9 mouse cellular contexts compared by ENCODE assay signal in genomic region chr5:125074571-125075171, GRCm38 (mm10).
DNase-seq lines count a peak whose midpoint lies in the region; ATAC-seq and TF ChIP-seq lines count a peak whose summit lies in the region.
"Had no signal": no experiment of that assay in that cellular context is flagged by ENCODE, and none has a peak within 500 bp of the region (broad histone marks: within the 10 kb centered on the region; RNA-seq: fewer than 3 reads in every experiment).

No protein-coding gene starts in this region.

- H3K9ac ChIP-seq in liver, embryonic 12.5 days, result no peak overlapping the region
- H3K9ac ChIP-seq in liver, embryonic 11.5 days (ENCODE audit: low read depth, low read length), result no peak overlapping the region
- H3K9ac ChIP-seq: liver, embryonic 13.5 days had no signal

- no peak overlapping the region for H3K27ac ChIP-seq in liver, embryonic 12.5 days
- H3K27ac ChIP-seq in liver, embryonic 11.5 days (ENCODE audit: low read depth, low read length), result no peak overlapping the region
- H3K27ac ChIP-seq in embryonic facial prominence, embryonic 10.5 days (replicated peaks), result no peak overlapping the region
- no peak overlapping the region for H3K27ac ChIP-seq in thymus, adult 2 months (ENCODE audit: control insufficient read depth, insufficient read depth, low read length)
- H3K27ac ChIP-seq: liver, embryonic 13.5 days had no signal

- H3K4me3 ChIP-seq in liver, embryonic 12.5 days, result no peak overlapping the region
- H3K4me3 ChIP-seq in liver, embryonic 11.5 days (ENCODE audit: low read depth, low read length), result no peak overlapping the region
- H3K4me3 ChIP-seq in embryonic facial prominence, embryonic 10.5 days, result no peak overlapping the region
- no peak overlapping the region for H3K4me3 ChIP-seq in thymus, adult 2 months (ENCODE audit: control insufficient read depth, insufficient read depth, low read length)
- H3K4me3 ChIP-seq: liver, embryonic 13.5 days had no signal

- peaks cover 45% of the 10 kb centered on the region for H3K36me3 ChIP-seq in liver, embryonic 12.5 days
- peaks cover 9% of the 10 kb centered on the region; the same call in 1 of the 2 replicates for H3K36me3 ChIP-seq in liver, embryonic 11.5 days (ENCODE audit: control insufficient read depth, insufficient read depth, low read length)
- peaks cover 98% of the 10 kb centered on the region for H3K36me3 ChIP-seq in embryonic facial prominence, embryonic 10.5 days (replicated peaks)
- H3K36me3 ChIP-seq in thymus, adult 2 months (ENCODE audit: control insufficient read depth, insufficient read depth, low read length), result peaks cover 12% of the 10 kb centered on the region

- no peak overlapping the region for H3K4me2 ChIP-seq in liver, embryonic 12.5 days
- no peak overlapping the region for H3K4me2 ChIP-seq in liver, embryonic 11.5 days
- H3K4me2 ChIP-seq: liver, embryonic 13.5 days had no signal

- 45% methylated on average over 10 of the region's 10 CpGs for WGBS in liver, embryonic 12.5 days (ENCODE audit: insufficient replicate concordance)
- 63% methylated on average over 10 of the region's 10 CpGs for WGBS in liver, embryonic 11.5 days
- 73% methylated on average over 10 of the region's 10 CpGs for WGBS in embryonic facial prominence, embryonic 10.5 days
- 60% methylated on average over 10 of the region's 10 CpGs for WGBS in thymus, adult 2 months

- no peak for TF ChIP-seq CTCF in thymus, adult 2 months (IDR thresholded peaks at IDR 0.05; ENCODE audit: borderline replicate concordance, control insufficient read depth, extremely low read depth, insufficient read depth, low read length, poor library complexity)

- H3K9me3 ChIP-seq in liver, embryonic 12.5 days (replicated peaks), result no peaks in the 10 kb centered on the region
- no peaks in the 10 kb centered on the region for H3K9me3 ChIP-seq in liver, embryonic 11.5 days (ENCODE audit: control insufficient read depth, low read length)
- H3K9me3 ChIP-seq in embryonic facial prominence, embryonic 10.5 days, result no peaks in the 10 kb centered on the region
- H3K9me3 ChIP-seq: liver, embryonic 13.5 days had no signal

- peaks cover 31% of the 10 kb centered on the region for H3K4me1 ChIP-seq in liver, embryonic 12.5 days
- peaks cover 14% of the 10 kb centered on the region for H3K4me1 ChIP-seq in liver, embryonic 11.5 days (replicated peaks; ENCODE audit: control insufficient read depth, insufficient read depth, low read length)
- peaks cover 25% of the 10 kb centered on the region for H3K4me1 ChIP-seq in embryonic facial prominence, embryonic 10.5 days
- peaks cover 20% of the 10 kb centered on the region for H3K4me1 ChIP-seq in thymus, adult 2 months (replicated peaks; ENCODE audit: control insufficient read depth, insufficient read depth, low read length)

- H3K27me3 ChIP-seq in liver, embryonic 12.5 days (replicated peaks), result no peaks in the 10 kb centered on the region
- no peaks in the 10 kb centered on the region for H3K27me3 ChIP-seq in liver, embryonic 11.5 days (replicated peaks; ENCODE audit: control insufficient read depth, insufficient read depth, low read length)
- H3K27me3 ChIP-seq in embryonic facial prominence, embryonic 10.5 days (replicated peaks; ENCODE audit: low read depth, poor library complexity, severe bottlenecking), result no peaks in the 10 kb centered on the region
- H3K27me3 ChIP-seq in thymus, adult 2 months (ENCODE audit: control insufficient read depth, insufficient read depth, low read length), result no peaks in the 10 kb centered on the region
- H3K27me3 ChIP-seq: liver, embryonic 13.5 days had no signal

- peak; percentile 35 to 40 for DNase-seq in adrenal gland, adult 18-20 months (ENCODE audit: low spot score in 2 of 2)
- no peak for DNase-seq in adrenal gland, postnatal 4 days (ENCODE audit: low spot score in 2 of 2)
- DNase-seq in liver, embryonic 11.5 days (ENCODE audit: low spot score), result no peak
- peak; percentile 44 for DNase-seq in kidney, adult 18-20 months
- no peak for DNase-seq in embryonic facial prominence, embryonic 10.5 days (ENCODE audit: low spot score)
- DNase-seq in thymus, adult 2 months, result no peak
- DNase-seq: liver, embryonic 13.5 days had no signal

- no peak for TF ChIP-seq POLR2A in thymus, adult 2 months (IDR thresholded peaks at IDR 0.05; ENCODE audit: control insufficient read depth, extremely low read depth, insufficient read depth, low read length, poor library complexity)

- ATAC-seq in liver, embryonic 12.5 days, result peak; percentile 18; the same call in 1 of the 2 replicates
- no peak for ATAC-seq in liver, embryonic 11.5 days (replicated peaks; ENCODE audit: low FRiP score)
- peak; percentile 75 for ATAC-seq in megakaryocyte progenitor cell, adult 5-6 weeks (replicated peaks; ENCODE audit: poor library complexity)

Comparison
In these comparisons a context has a peak if more than half of its experiments do, and no peak if none do; other contexts are left out.
1. DNase-seq: peak in adrenal gland, adult 18-20 months (2 of 2) and kidney, adult 18-20 months (single experiment); none in adrenal gland, postnatal 4 days (0 of 2), liver, embryonic 11.5 days (single experiment), embryonic facial prominence, embryonic 10.5 days (single experiment) and thymus, adult 2 months (single experiment).